Mouse (Mus musculus): ENCODE results near the gene Tpbgl.

DNA sequence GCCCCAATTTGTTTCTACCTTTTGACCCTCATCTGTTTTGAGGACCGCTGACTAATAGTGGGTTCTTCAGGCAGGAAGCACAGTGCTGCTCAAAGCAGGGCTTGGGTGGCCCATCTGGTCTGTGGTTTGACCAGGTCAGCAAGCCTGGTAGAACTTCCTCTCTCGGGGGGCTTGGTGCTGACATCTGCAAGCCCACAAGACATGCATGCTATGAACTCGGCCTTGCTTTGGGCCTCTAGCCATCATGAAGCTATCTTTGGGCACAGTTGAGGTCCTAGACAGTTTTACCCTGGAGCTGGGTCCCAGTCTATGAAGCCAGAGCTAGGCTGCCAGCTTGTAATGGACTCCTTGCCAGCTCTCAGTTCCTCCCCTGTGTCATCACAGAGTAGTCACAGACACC, 48.0 kb upstream of the Tpbgl start:
- no peak for TF ChIP-seq CTCF (conservative IDR thresholded peaks at IDR 0.05; ENCODE audit: insufficient read depth, insufficient read length, low read depth, low read length)
- no peak for TF ChIP-seq POLR2A (IDR thresholded peaks at IDR 0.05; ENCODE audit: low read depth, low read length)

Data from kidney, adult 2 months (tissue).